Mouse (Mus musculus): ENCODE results near the gene Defa35.
"Not testable (repeated sequence)": the region's sequence is repeated elsewhere in the genome, so short reads cannot be mapped to it uniquely, and the experiment has no call there.

GRCm38 (mm10) chr8:21084142-21084541, 19.3 kb downstream of the Defa35 start, which contains the start of gene Defa25:
- not testable (repeated sequence) for TF ChIP-seq POLR2A (IDR thresholded peaks at IDR 0.05; ENCODE audit: insufficient read depth, low read depth, low read length); CTCF (IDR thresholded peaks at IDR 0.05)

Data from heart, adult 2 months (tissue).